Mouse (Mus musculus) intestine, postnatal 0 days (tissue): ENCODE data around the gene Car4. TPM values are rescaled to one million over a fixed set of nuclear protein-coding genes. Genes with fewer than 3 reads are reported as not detected.
A peak's percentile ranks its signal among the peaks of the same experiment; 100 is the strongest.

ENCODE experiments used
- ATAC-seq: fragments of 200-750 bp; cut with Nextera tagmentation; 2 replicates; pipeline ENCODE4 v1.8.0; 2017; ENCODE audit warnings: mild to moderate bottlenecking, moderate TSS enrichment, moderate library complexity
- H3K27ac ChIP-seq: fragments of 300-500 bp; sonication (generic); 2 replicates; pipeline ENCODE4 v1.5.1; 2014; ENCODE audit warnings: mild to moderate bottlenecking, low read depth, low read length, moderate library complexity
- H3K27me3 ChIP-seq: fragments of 300-500 bp; sonication (generic); replicated peaks from 2 replicates; pipeline ENCODE4 v1.6.1; 2014; ENCODE audit warnings: low read length, mixed read lengths; ENCODE audit not compliant: control insufficient read depth, insufficient read depth
- H3K36me3 ChIP-seq: fragments of 300-500 bp; sonication (generic); 2 replicates; pipeline ENCODE4 v1.6.1; 2014; ENCODE audit warnings: mild to moderate bottlenecking, moderate library complexity; ENCODE audit not compliant: control insufficient read depth, insufficient read depth
- H3K4me1 ChIP-seq: fragments of 300-500 bp; sonication (generic); replicated peaks from 2 replicates; pipeline ENCODE4 v1.6.1; 2014; ENCODE audit warnings: antibody characterized with exemption, low read length, mixed read lengths; ENCODE audit not compliant: control insufficient read depth, insufficient read depth
- H3K4me2 ChIP-seq: fragments of 300-500 bp; sonication (generic); replicated peaks from 2 replicates; pipeline ENCODE4 v1.6.1; 2014; ENCODE audit warnings: low read depth, mild to moderate bottlenecking, moderate library complexity
- H3K4me3 ChIP-seq: fragments of 300-500 bp; sonication (generic); 2 replicates; pipeline ENCODE4 v1.5.1; 2014; ENCODE audit warnings: low read depth, low read length
- H3K9ac ChIP-seq: fragments of 300-500 bp; sonication (generic); 2 replicates; pipeline ENCODE4 v1.6.1; 2014; ENCODE audit warnings: mild to moderate bottlenecking, low read depth, low read length
- H3K9me3 ChIP-seq: fragments of 300-500 bp; sonication (generic); 2 replicates; pipeline ENCODE4 v1.6.1; 2016; ENCODE audit warnings: mixed run types; ENCODE audit not compliant: control insufficient read depth
- CTCF ChIP-seq: sonication (generic); IDR thresholded peaks from 2 replicates; pipeline ENCODE4 v1.5.1; 2016; ENCODE audit warnings: low read depth, mild to moderate bottlenecking, control low read depth, antibody characterized with exemption, moderate library complexity
- WGBS: fragments of 180-500 bp; shearing (Covaris S2); extraction: QIAGEN DNeasy Blood & Tissue Kit; methylation state at CpG from one replicate; pipeline ENCODE4 v1.1.7; 2014; 5-methylcytosine and 5-hydroxymethylcytosine counted together
- polyA plus RNA-seq: library from polyadenylated mRNA; unstranded; fragments of >200 nt; fragmentation: Nextera tagmentation; extraction: Ambion mirVana; gene quantifications from 2 replicates; pipeline ENCODE4 v1.2.1, GENCODE M21; 2015

Gene Car4
- polyA plus RNA-seq, 1 experiment from 2014 or later = 0.33 TPM

DNA sequence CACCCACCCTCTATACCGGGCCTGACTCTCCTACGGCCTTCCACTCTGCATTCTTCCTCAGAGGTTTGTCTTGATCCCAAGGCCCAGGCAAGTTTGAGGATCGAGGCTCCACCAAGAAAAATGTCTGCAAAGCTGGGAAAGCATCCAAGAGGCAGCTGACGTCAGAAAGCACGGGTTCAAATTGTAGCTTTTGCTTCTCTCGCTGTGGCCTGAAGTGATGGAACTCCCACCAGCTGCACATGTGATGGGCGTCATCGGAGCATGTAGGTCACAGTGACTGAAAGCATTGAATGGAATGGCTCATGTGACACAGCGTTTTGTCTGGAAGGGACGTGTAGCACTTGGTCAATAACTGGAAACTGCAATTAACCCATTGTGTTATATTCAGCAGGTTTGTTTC lies 17.4 kb upstream of the Car4 start:
- no peak overlapping the region for H3K4me3 ChIP-seq
- H3K4me2 ChIP-seq = no peak overlapping the region
- ATAC-seq = no peak
- no peaks in the 10 kb centered on the region; the same call in 1 of the 2 replicates for H3K4me1 ChIP-seq
- peaks cover 8% of the 10 kb centered on the region for H3K27me3 ChIP-seq
- TF ChIP-seq CTCF = no peak
- H3K9ac ChIP-seq = no peak overlapping the region
- 73% methylated on average over 10 of the region's 10 CpGs for WGBS
- no peak overlapping the region for H3K27ac ChIP-seq
- H3K36me3 ChIP-seq = no peaks in the 10 kb centered on the region
- H3K9me3 ChIP-seq = no peaks in the 10 kb centered on the region

DNA sequence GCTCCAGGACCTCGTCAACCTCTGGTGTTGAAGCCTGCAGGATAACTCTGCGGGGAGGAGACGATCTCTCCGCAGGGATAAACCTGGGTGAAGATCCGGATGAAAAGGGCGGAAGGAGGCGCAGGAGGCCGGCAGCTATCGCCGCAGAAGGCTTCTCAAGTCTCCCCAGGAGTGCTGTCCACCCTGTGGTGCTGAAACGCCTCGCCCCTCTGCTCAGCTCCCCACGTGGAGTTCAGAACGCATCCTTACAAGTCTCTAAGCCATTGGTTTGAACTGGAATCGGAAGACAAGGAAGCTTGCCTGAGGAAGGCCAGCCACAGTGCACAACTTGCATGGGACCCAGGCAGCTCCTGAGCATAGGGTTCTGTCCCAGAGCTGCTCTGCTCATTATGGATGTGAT lies 13.6 kb upstream of the Car4 start:
- Histone ChIP-seq H3K9ac (no peak overlapping the region), H3K4me2 (peak overlapping the region; percentile 27; the same call in 1 of the 2 replicates), H3K4me3 (no peak overlapping the region), H3K27ac (no peak overlapping the region), H3K36me3 (no peaks in the 10 kb centered on the region), H3K27me3 (peaks cover 13% of the 10 kb centered on the region), H3K9me3 (no peaks in the 10 kb centered on the region), H3K4me1 (no peaks in the 10 kb centered on the region; the same call in 1 of the 2 replicates)
- TF ChIP-seq CTCF = peak; percentile 57
- WGBS = under 1% methylated on average over 15 of the region's 15 CpGs
- ATAC-seq = no peak

DNA sequence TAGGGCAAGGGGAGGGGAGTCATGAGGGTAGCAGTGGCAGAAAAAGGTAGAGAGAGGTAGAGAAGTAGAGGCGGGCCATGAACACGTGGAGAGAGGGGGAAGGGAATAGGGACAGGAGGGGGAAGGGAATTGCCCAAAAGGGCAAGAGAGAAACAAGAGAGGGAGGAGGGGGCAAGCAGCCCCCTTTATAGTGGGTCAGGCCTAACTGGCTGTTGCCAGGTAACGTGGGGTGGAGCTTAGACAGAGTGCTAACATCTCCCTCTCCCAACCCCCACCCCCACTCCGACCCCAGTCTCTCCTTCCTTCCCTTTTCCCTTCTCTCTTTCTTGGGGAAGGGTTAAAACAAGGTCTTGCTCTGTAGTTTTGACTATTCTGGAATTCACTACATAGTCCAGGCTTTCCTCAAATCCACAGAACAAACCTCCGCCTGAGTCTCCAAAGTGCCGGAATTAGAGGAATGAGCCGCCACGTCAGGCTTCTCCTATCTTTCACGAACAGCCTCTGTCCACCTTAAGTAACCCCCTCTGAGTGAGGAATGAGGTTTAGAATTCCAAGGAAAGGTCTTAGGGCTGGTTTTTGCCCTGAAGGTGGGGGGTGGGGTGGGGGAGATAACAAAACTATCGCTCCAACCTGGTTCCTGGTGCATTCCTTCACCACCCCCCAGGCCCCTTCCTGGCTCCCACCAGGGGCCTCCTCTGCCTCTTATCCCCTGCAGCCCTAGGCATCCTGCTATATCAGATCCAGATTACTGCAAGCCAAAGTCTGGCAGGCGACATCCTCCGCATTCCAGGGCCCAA lies 12.7 kb upstream of the Car4 start:
- Histone ChIP-seq H3K27me3 (peaks cover 13% of the 10 kb centered on the region), H3K4me2 (no peak overlapping the region), H3K9ac (no peak overlapping the region), H3K27ac (no peak overlapping the region), H3K9me3 (no peaks in the 10 kb centered on the region), H3K4me3 (no peak overlapping the region), H3K4me1 (no peaks in the 10 kb centered on the region; the same call in 1 of the 2 replicates), H3K36me3 (no peaks in the 10 kb centered on the region)
- ATAC-seq = no peak
- no peak for TF ChIP-seq CTCF
- WGBS = 6% methylated on average over 12 of the region's 12 CpGs

DNA sequence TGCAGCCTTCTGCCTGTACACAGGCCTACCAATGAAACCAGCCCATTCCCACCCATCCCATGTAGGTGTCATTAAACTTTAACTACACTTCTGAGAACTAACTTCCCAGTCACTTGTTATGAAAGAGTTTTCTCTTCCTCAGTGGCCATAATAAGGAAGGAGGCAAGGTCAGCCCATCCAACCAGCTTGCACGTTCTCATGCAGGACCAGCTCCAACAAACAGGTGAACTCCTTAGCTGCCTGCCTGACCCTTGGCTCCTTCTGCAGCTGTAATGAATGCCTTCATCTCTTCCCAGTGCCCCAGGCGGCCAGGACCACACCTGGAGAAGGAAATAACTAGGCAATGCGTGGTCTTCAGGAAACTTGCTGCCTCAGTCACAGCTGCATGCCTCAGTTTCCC lies 11.7 kb upstream of the Car4 start:
- Histone ChIP-seq H3K9me3 (no peaks in the 10 kb centered on the region), H3K4me2 (no peak overlapping the region), H3K27me3 (peaks cover 13% of the 10 kb centered on the region), H3K27ac (no peak overlapping the region), H3K4me3 (no peak overlapping the region), H3K9ac (no peak overlapping the region), H3K4me1 (no peaks in the 10 kb centered on the region; the same call in 1 of the 2 replicates), H3K36me3 (no peaks in the 10 kb centered on the region)
- ATAC-seq = no peak
- 25% methylated on average over 3 of the region's 3 CpGs for WGBS
- no peak for TF ChIP-seq CTCF

DNA sequence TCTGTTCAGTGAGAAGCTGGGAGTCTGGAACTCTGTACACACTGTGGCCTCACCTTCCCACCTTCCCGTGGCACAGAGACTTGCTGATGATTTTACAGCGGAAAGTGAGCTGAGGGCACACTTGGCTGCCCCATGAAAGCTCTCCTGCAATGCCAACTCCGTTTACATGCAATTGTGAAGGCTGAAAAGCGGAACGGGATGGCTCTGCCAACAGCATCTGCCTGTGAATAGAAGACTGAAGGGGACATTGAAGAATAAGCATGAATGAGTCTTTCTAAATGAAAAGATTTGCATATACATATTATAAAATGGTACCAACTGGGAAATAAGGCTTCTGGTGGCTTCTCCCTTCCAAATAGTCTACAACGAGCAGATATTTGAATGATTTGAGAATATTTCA lies 10.4 kb upstream of the Car4 start:
- Histone ChIP-seq H3K27me3 (peaks cover 13% of the 10 kb centered on the region), H3K4me1 (no peaks in the 10 kb centered on the region; the same call in 1 of the 2 replicates), H3K4me3 (no peak overlapping the region), H3K9me3 (no peaks in the 10 kb centered on the region), H3K9ac (no peak overlapping the region), H3K4me2 (no peak overlapping the region), H3K27ac (no peak overlapping the region), H3K36me3 (no peaks in the 10 kb centered on the region)
- TF ChIP-seq CTCF = no peak
- ATAC-seq = no peak
- WGBS = 73% methylated on average over 6 of the region's 6 CpGs

DNA sequence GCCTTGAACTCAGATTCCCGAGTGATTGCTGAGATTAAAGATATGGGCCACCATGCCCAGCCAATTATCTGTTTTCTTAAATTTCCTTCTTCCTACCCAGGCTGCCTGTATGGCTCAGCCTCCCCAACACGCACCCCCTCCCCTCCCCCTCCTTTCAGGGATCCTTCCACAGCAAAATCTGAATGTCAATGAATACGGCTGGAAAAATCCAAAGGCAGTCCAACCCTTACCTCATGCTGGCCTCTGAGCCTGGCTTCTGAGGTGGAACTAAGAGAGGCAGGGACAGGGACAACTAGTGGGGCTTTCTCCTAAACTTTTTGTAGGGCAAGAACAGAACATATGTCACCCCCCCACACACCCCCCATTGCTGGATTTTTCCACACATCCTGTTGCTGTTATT lies 9.5 kb upstream of the Car4 start:
- H3K4me2 ChIP-seq = no peak overlapping the region
- H3K9ac ChIP-seq = no peak overlapping the region
- whole genome bisulfite sequencing = 59% methylated on average over 3 of the region's 3 CpGs
- TF ChIP-seq CTCF = no peak
- ATAC-seq = no peak
- no peaks in the 10 kb centered on the region; the same call in 1 of the 2 replicates for H3K4me1 ChIP-seq
- H3K4me3 ChIP-seq = no peak overlapping the region
- no peaks in the 10 kb centered on the region for H3K9me3 ChIP-seq
- H3K27me3 ChIP-seq = peaks cover 13% of the 10 kb centered on the region
- no peaks in the 10 kb centered on the region for H3K36me3 ChIP-seq
- no peak overlapping the region for H3K27ac ChIP-seq
